Mouse (Mus musculus): ENCODE measurements at regions not wholly inside any gene's neighbourhood (a gene's known extent, or its start where the extent isn't known, plus 50 kb on each side); places are given as distances from the start of the nearest gene placed in this dataset.

- H3K27me3 ChIP-seq (ENCODE audit: control insufficient read depth, insufficient read depth, low read length): no peaks in the 10 kb centered on the region
- no peak overlapping the region for H3K27ac ChIP-seq (replicated peaks; ENCODE audit: insufficient read depth, low read depth, low read length)
- no peak for DNase-seq (ENCODE audit: extremely low read depth, low read depth, low spot score)
- H3K9ac ChIP-seq (ENCODE audit: low read depth, low read length): no peak overlapping the region
- no peaks in the 10 kb centered on the region for H3K36me3 ChIP-seq (ENCODE audit: control insufficient read depth, insufficient read depth, low read length)
- no peak overlapping the region for H3K4me3 ChIP-seq (ENCODE audit: insufficient read depth, low read depth, low read length)
- H3K79me2 ChIP-seq (ENCODE audit: control insufficient read depth, insufficient read depth, low read length): no peaks in the 10 kb centered on the region
- H3K4me1 ChIP-seq (ENCODE audit: control insufficient read depth, insufficient read depth, low read length): peaks cover 5% of the 10 kb centered on the region
- no peak for TF ChIP-seq POLR2A (IDR thresholded peaks at IDR 0.05; ENCODE audit: extremely low read depth, insufficient read depth, low read length)
- WGBS: 92% methylated on average over 2 of the region's 2 CpGs
Observed at GRCm38 (mm10) chr7:72514851-72515250, 208.4 kb upstream of the Mctp2 start.

DNA sequence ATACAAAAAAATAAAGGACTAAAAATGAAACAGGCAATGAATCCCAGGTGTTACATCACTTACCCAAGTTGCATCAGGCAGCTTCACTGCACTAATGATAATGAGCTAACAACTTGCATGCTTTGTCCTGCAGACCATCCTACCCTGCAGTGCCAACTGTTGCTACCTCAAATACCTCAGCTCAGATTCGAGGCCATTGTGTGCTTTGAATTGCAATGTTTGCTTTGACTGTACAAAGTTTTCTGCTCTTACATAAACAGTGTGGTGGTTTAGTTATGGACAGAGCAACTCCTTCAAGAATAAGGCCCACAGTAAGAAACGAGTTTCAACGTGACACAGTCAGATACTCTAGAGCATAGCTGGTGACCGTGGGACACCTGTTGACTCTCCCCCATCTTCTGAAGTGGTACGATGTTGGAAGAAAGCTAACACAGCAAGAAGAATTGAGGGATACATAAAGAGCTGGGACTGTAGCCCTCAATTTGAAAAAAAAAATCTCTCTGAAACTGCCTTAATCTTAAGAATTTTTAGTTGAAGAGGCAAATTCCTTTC lies 212.1 kb upstream of the Mctp2 start:
- DNase-seq (ENCODE audit: extremely low read depth, low read depth, low spot score): peak; percentile 63
- Histone ChIP-seq H3K4me3 (ENCODE audit: insufficient read depth, low read depth, low read length) (no peak overlapping the region), H3K9ac (ENCODE audit: low read depth, low read length) (no peak overlapping the region), H3K27me3 (ENCODE audit: control insufficient read depth, insufficient read depth, low read length) (no peaks in the 10 kb centered on the region), H3K36me3 (ENCODE audit: control insufficient read depth, insufficient read depth, low read length) (no peaks in the 10 kb centered on the region), H3K4me1 (ENCODE audit: control insufficient read depth, insufficient read depth, low read length) (peaks cover 5% of the 10 kb centered on the region), H3K27ac (replicated peaks; ENCODE audit: insufficient read depth, low read depth, low read length) (no peak overlapping the region), H3K79me2 (ENCODE audit: control insufficient read depth, insufficient read depth, low read length) (no peaks in the 10 kb centered on the region)
- TF ChIP-seq CTCF (IDR thresholded peaks at IDR 0.05; ENCODE audit: low read depth, low read length) (no peak), POLR2A (IDR thresholded peaks at IDR 0.05; ENCODE audit: extremely low read depth, insufficient read depth, low read length) (no peak)
- 36% methylated on average over 5 of the region's 5 CpGs for WGBS

GRCm38 (mm10) chr7:72519359-72520115 lies 213.1 kb upstream of the Mctp2 start:
- no peak overlapping the region for H3K27ac ChIP-seq (replicated peaks; ENCODE audit: insufficient read depth, low read depth, low read length)
- no peaks in the 10 kb centered on the region for H3K36me3 ChIP-seq (ENCODE audit: control insufficient read depth, insufficient read depth, low read length)
- H3K4me3 ChIP-seq (ENCODE audit: insufficient read depth, low read depth, low read length): no peak overlapping the region
- 18% methylated on average over 6 of the region's 6 CpGs for WGBS
- peak; percentile 81 for DNase-seq (ENCODE audit: extremely low read depth, low read depth, low spot score)
- no peaks in the 10 kb centered on the region for H3K79me2 ChIP-seq (ENCODE audit: control insufficient read depth, insufficient read depth, low read length)
- peaks cover 5% of the 10 kb centered on the region for H3K4me1 ChIP-seq (ENCODE audit: control insufficient read depth, insufficient read depth, low read length)
- H3K9ac ChIP-seq (ENCODE audit: low read depth, low read length): no peak overlapping the region
- TF ChIP-seq POLR2A (IDR thresholded peaks at IDR 0.05; ENCODE audit: extremely low read depth, insufficient read depth, low read length) (no peak), CTCF (IDR thresholded peaks at IDR 0.05; ENCODE audit: low read depth, low read length) (no peak)
- H3K27me3 ChIP-seq (ENCODE audit: control insufficient read depth, insufficient read depth, low read length): no peaks in the 10 kb centered on the region

GRCm38 (mm10) chr7:72528873-72529272 lies 222.5 kb upstream of the Mctp2 start:
- no peaks in the 10 kb centered on the region for H3K79me2 ChIP-seq (ENCODE audit: control insufficient read depth, insufficient read depth, low read length)
- peak; percentile 33 for DNase-seq (ENCODE audit: extremely low read depth, low read depth, low spot score)
- no peak overlapping the region for H3K4me3 ChIP-seq (ENCODE audit: insufficient read depth, low read depth, low read length)
- H3K9ac ChIP-seq (ENCODE audit: low read depth, low read length): no peak overlapping the region
- H3K4me1 ChIP-seq (ENCODE audit: control insufficient read depth, insufficient read depth, low read length): no peaks in the 10 kb centered on the region
- no peaks in the 10 kb centered on the region for H3K36me3 ChIP-seq (ENCODE audit: control insufficient read depth, insufficient read depth, low read length)
- no peak overlapping the region for H3K27ac ChIP-seq (replicated peaks; ENCODE audit: insufficient read depth, low read depth, low read length)
- 78% methylated on average over 3 of the region's 3 CpGs for WGBS
- no peaks in the 10 kb centered on the region; the same call in 1 of the 2 replicates for H3K27me3 ChIP-seq (ENCODE audit: control insufficient read depth, insufficient read depth, low read length)
- TF ChIP-seq POLR2A (IDR thresholded peaks at IDR 0.05; ENCODE audit: extremely low read depth, insufficient read depth, low read length): no peak
- TF ChIP-seq CTCF (IDR thresholded peaks at IDR 0.05; ENCODE audit: low read depth, low read length): peak; percentile 58

DNA sequence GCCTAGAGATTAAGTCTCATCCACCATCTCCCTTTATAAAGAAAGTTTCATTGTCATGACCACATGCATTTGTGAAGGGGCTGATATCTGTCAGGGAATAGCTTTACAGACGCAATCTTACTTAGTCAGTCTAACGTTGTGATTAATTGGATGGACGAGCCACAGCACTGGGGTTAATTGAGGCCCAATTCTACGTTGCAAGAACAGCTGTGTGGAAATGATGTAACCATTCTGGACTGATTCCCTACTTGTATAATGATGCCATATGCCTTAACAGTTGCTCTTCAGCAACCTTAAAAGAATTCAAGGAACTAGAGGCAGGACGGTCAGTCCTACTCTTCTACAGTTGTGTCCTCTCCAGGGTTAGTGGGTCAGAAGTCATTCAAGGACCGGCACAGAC lies 231.9 kb upstream of the Mctp2 start:
- H3K4me1 ChIP-seq (ENCODE audit: control insufficient read depth, insufficient read depth, low read length): no peaks in the 10 kb centered on the region
- 79% methylated on average over 6 of the region's 6 CpGs for WGBS
- TF ChIP-seq CTCF (IDR thresholded peaks at IDR 0.05; ENCODE audit: low read depth, low read length) (no peak), POLR2A (IDR thresholded peaks at IDR 0.05; ENCODE audit: extremely low read depth, insufficient read depth, low read length) (no peak)
- H3K27me3 ChIP-seq (ENCODE audit: control insufficient read depth, insufficient read depth, low read length): no peaks in the 10 kb centered on the region
- DNase-seq (ENCODE audit: extremely low read depth, low read depth, low spot score): no peak
- H3K27ac ChIP-seq (replicated peaks; ENCODE audit: insufficient read depth, low read depth, low read length): no peak overlapping the region
- H3K4me3 ChIP-seq (ENCODE audit: insufficient read depth, low read depth, low read length): no peak overlapping the region
- no peak overlapping the region for H3K9ac ChIP-seq (ENCODE audit: low read depth, low read length)
- H3K36me3 ChIP-seq (ENCODE audit: control insufficient read depth, insufficient read depth, low read length): no peaks in the 10 kb centered on the region
- no peaks in the 10 kb centered on the region for H3K79me2 ChIP-seq (ENCODE audit: control insufficient read depth, insufficient read depth, low read length)

- H3K9ac ChIP-seq (ENCODE audit: low read depth, low read length): no peak overlapping the region
- TF ChIP-seq CTCF (IDR thresholded peaks at IDR 0.05; ENCODE audit: low read depth, low read length) (no peak), POLR2A (IDR thresholded peaks at IDR 0.05; ENCODE audit: extremely low read depth, insufficient read depth, low read length) (no peak)
Observed at GRCm38 (mm10) chr7:72539915-72540314, 233.5 kb upstream of the Mctp2 start.

More at GRCm38 (mm10) chr7:72539915-72540314, 233.5 kb upstream of the Mctp2 start:
- Histone ChIP-seq H3K36me3 (ENCODE audit: control insufficient read depth, insufficient read depth, low read length) (no peaks in the 10 kb centered on the region), H3K27ac (replicated peaks; ENCODE audit: insufficient read depth, low read depth, low read length) (no peak overlapping the region), H3K4me1 (ENCODE audit: control insufficient read depth, insufficient read depth, low read length) (no peaks in the 10 kb centered on the region), H3K27me3 (ENCODE audit: control insufficient read depth, insufficient read depth, low read length) (no peaks in the 10 kb centered on the region), H3K79me2 (ENCODE audit: control insufficient read depth, insufficient read depth, low read length) (no peaks in the 10 kb centered on the region), H3K4me3 (ENCODE audit: insufficient read depth, low read depth, low read length) (no peak overlapping the region)
- DNase-seq (ENCODE audit: extremely low read depth, low read depth, low spot score): no peak
